Mouse (Mus musculus) WW6 (cell line): Measurements from ENCODE around the gene Uqcrc2.

Source experiments
- DNase-seq: peaks from one replicate; pipeline ENCODE4 v3.0.0-alpha.2; 2013; ENCODE audit warnings: low read depth, low spot score

Gene Uqcrc2

DNA sequence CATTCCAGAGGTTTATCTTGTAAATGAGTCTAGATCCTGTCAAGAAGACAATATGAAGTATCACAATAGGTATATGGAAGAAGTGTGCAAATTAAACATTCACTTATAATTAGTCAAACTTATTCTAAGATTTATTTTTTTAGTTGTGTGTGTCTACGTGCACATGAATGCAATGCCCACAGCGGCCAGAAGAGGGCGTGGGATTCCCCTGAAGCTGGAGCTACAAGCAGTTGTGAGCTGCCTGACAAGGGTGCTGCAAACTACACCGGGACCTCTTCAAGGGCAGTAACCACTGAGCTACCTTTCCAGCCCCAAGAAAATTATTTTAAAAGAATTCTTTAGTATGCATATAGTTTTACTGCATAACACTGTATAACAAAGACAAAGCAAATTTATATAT, 55.7 kb downstream of the Uqcrc2 start:
- DNase-seq, result no peak

DNA sequence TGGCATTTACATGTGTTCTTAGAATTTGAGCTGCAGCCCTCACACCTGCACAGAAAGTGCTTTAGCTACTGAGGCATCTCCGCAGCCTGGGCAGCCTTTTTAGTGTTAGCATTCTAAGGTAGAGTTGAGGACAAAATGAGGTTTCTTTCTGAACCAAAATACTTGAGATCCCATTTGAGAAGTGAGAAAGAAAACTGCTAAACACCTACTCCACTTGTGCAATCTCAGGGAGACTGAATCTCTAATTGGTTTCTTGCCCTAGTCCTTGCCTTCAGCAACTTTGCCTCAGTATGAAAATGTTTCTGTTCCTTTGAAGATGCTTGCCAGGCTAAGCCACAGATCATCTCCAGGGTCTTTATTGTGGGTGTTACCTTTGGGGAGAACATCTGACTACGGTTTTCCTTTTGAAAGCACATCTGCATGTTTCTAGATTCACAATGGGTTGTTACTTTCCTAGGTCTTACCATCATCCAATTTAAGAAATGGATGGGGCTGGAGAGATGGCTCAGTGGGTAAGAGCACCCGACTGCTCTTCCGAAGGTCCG, 58.9 kb downstream of the Uqcrc2 start:
- no peak for DNase-seq

GRCm38 (mm10) chr7:120695196-120695595, 60.2 kb downstream of the Uqcrc2 start:
- no peak for DNase-seq

DNA sequence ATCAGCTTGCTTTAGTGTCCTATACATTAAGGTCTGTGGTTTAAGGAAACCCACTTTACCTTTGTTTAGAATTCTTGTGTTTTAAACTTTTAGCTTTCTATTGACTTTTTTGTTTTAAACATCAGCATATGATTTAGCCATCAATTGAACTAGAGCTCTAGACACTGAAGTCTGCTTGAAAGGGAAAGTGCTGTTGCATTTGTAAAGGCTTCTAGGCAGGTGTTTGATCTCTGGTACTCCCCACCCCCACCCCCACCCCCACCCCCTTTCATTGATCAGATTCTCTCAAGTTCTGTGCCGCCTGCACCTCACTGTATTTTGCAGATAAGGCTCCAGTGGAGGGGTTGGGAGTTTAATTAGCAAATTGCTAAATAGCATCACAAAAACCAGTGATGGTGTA, 60.7 kb downstream of the Uqcrc2 start:
- no peak for DNase-seq

GRCm38 (mm10) chr7:120696331-120696730, 61.4 kb downstream of the Uqcrc2 start:
- DNase-seq, result no peak

DNA sequence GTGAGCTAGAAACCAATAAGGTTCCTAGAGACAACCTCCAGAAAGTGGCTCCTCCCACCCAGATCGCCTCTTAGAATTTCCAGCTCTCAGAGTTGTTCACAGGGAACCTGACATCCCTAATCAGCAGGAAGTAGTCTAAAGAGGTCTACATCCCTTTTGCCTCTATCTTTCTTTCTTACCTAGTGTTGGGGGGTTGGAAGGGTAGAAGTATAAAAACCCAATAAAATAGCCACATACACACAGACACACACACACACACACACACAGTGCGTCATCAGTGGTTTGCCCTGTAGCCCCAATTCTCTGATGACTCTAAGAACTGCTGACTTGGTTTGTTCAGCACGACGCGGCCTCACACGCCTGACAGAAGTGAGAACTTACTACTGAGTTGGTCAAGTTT, 64.6 kb downstream of the Uqcrc2 start:
- no peak for DNase-seq

DNA sequence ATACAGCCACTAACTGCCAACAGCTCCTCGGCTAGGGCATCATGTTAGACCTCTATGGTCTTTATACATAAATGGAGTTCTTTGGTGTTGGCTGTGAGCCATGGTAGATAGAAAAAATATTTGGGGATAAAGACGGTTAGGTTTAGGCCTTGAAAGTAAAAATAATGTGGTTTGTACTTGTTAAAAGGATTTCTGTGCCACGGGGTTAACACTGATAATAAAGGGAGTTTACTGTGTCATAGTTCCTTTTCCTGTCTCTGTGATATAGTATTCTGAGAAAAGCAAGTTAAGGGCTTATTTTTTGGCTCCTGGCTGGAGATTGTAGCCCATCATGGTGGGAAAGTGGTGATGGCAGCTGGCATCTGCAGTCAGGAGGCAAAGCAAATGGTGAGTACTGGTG, 68.9 kb downstream of the Uqcrc2 start:
- DNase-seq, result no peak
